Mouse (Mus musculus): ENCODE data around the gene Plekha1.

The Plekha1 gene

GRCm38 (mm10) chr7:130859926-130860325 is 5.6 kb upstream of the Plekha1 start:
- no peak for DNase-seq (ENCODE audit: low read depth, low spot score)

- peak; percentile 17 for DNase-seq (ENCODE audit: low read depth, low spot score)
Observed at GRCm38 (mm10) chr7:130860721-130861142, 4.8 kb upstream of the Plekha1 start.

GRCm38 (mm10) chr7:130862501-130862900 is 3.1 kb upstream of the Plekha1 start:
- DNase-seq (ENCODE audit: low read depth, low spot score), result no peak

GRCm38 (mm10) chr7:130864711-130865110 is 845 bp upstream of the Plekha1 start:
- DNase-seq (ENCODE audit: low read depth, low spot score), result no peak

- DNase-seq (ENCODE audit: low read depth, low spot score), result no peak
Observed at GRCm38 (mm10) chr7:130866640-130867039, 1.1 kb downstream of the Plekha1 start.

- DNase-seq (ENCODE audit: low read depth, low spot score), result no peak
Observed at GRCm38 (mm10) chr7:130867256-130867655, 1.7 kb downstream of the Plekha1 start.

GRCm38 (mm10) chr7:130884161-130884560 is 18.6 kb downstream of the Plekha1 start:
- no peak for DNase-seq (ENCODE audit: low read depth, low spot score)

GRCm38 (mm10) chr7:130886246-130886645 is 20.7 kb downstream of the Plekha1 start:
- DNase-seq (ENCODE audit: low read depth, low spot score), result peak; percentile 10

- no peak for DNase-seq (ENCODE audit: low read depth, low spot score)
Observed at GRCm38 (mm10) chr7:130887946-130888345, 22.4 kb downstream of the Plekha1 start.

GRCm38 (mm10) chr7:130890871-130891270 is 25.3 kb downstream of the Plekha1 start:
- DNase-seq (ENCODE audit: low read depth, low spot score), result no peak

- no peak for DNase-seq (ENCODE audit: low read depth, low spot score)
Observed at GRCm38 (mm10) chr7:130892973-130893372, 27.4 kb downstream of the Plekha1 start.

GRCm38 (mm10) chr7:130894931-130895617 is 29.5 kb downstream of the Plekha1 start:
- DNase-seq (ENCODE audit: low read depth, low spot score), result no peak

GRCm38 (mm10) chr7:130895618-130895945 is 30.0 kb downstream of the Plekha1 start:
- DNase-seq (ENCODE audit: low read depth, low spot score), result no peak

GRCm38 (mm10) chr7:130896064-130896463 is 30.5 kb downstream of the Plekha1 start:
- DNase-seq (ENCODE audit: low read depth, low spot score), result no peak

- DNase-seq (ENCODE audit: low read depth, low spot score), result no peak
Observed at GRCm38 (mm10) chr7:130897201-130897600, 31.6 kb downstream of the Plekha1 start.

- peak; percentile 54 for DNase-seq (ENCODE audit: low read depth, low spot score)
Observed at GRCm38 (mm10) chr7:130898373-130898772, 32.8 kb downstream of the Plekha1 start.

GRCm38 (mm10) chr7:130900233-130900848 is 34.8 kb downstream of the Plekha1 start:
- DNase-seq (ENCODE audit: low read depth, low spot score), result no peak

GRCm38 (mm10) chr7:130902929-130903328 is 37.4 kb downstream of the Plekha1 start:
- DNase-seq (ENCODE audit: low read depth, low spot score), result no peak

GRCm38 (mm10) chr7:130903505-130904074 is 38.0 kb downstream of the Plekha1 start:
- no peak for DNase-seq (ENCODE audit: low read depth, low spot score)

- DNase-seq (ENCODE audit: low read depth, low spot score), result peak; percentile 31
Observed at GRCm38 (mm10) chr7:130904571-130905365, 39.2 kb downstream of the Plekha1 start.

GRCm38 (mm10) chr7:130910841-130911240 is 45.3 kb downstream of the Plekha1 start:
- no peak for DNase-seq (ENCODE audit: low read depth, low spot score)

GRCm38 (mm10) chr7:130914693-130915363 is 49.3 kb downstream of the Plekha1 start:
- DNase-seq (ENCODE audit: low read depth, low spot score), result peak; percentile 63
